Mouse (Mus musculus): ENCODE results near the gene Hbq1b. TPM values are rescaled to one million over a fixed set of nuclear protein-coding genes. Genes with fewer than 3 reads are reported as not detected.
"Not testable (repeated sequence)": the region's sequence is repeated elsewhere in the genome, so short reads cannot be mapped to it uniquely, and the experiment has no call there.

Gene Hbq1b
- polyA plus RNA-seq, 1 experiment: 1.8 TPM

- no peak for DNase-seq
- Histone ChIP-seq H3K4me3 (replicated peaks; ENCODE audit: insufficient read depth, low read depth, low read length) (no peak overlapping the region), H3K27me3 (ENCODE audit: control insufficient read depth, insufficient read depth, low read length) (no peaks in the 10 kb centered on the region), H3K27ac (ENCODE audit: insufficient read depth, low read length) (no peak overlapping the region), H3K4me1 (ENCODE audit: control insufficient read depth, insufficient read depth, low read length) (no peaks in the 10 kb centered on the region)
- WGBS: 81% methylated on average over 7 of the region's 7 CpGs
- TF ChIP-seq CTCF (IDR thresholded peaks at IDR 0.05; ENCODE audit: borderline replicate concordance, insufficient read depth, low read depth, low read length) (no peak), POLR2A (IDR thresholded peaks at IDR 0.05; ENCODE audit: borderline replicate concordance, insufficient read depth, low read length) (no peak)
Observed at GRCm38 (mm10) chr11:32285031-32285775, 1.6 kb upstream of the Hbq1b start.

- not testable (repeated sequence) for H3K27ac ChIP-seq (ENCODE audit: insufficient read depth, low read length); H3K27me3 ChIP-seq (ENCODE audit: control insufficient read depth, insufficient read depth, low read length); DNase-seq; H3K4me3 ChIP-seq (replicated peaks; ENCODE audit: insufficient read depth, low read depth, low read length); H3K4me1 ChIP-seq (ENCODE audit: control insufficient read depth, insufficient read depth, low read length)
Observed at GRCm38 (mm10) chr11:32285887-32286286, 878 bp upstream of the Hbq1b start.

GRCm38 (mm10) chr11:32287493-32287825 lies 694 bp downstream of the Hbq1b start:
- no peak overlapping the region for H3K27ac ChIP-seq (ENCODE audit: insufficient read depth, low read length)
- TF ChIP-seq POLR2A (IDR thresholded peaks at IDR 0.05; ENCODE audit: borderline replicate concordance, insufficient read depth, low read length) (no peak), CTCF (IDR thresholded peaks at IDR 0.05; ENCODE audit: borderline replicate concordance, insufficient read depth, low read depth, low read length) (no peak)
- WGBS: 72% methylated on average over 9 of the region's 9 CpGs
- no peaks in the 10 kb centered on the region for H3K4me1 ChIP-seq (ENCODE audit: control insufficient read depth, insufficient read depth, low read length)
- no peaks in the 10 kb centered on the region for H3K27me3 ChIP-seq (ENCODE audit: control insufficient read depth, insufficient read depth, low read length)
- DNase-seq: no peak
- H3K4me3 ChIP-seq (replicated peaks; ENCODE audit: insufficient read depth, low read depth, low read length): no peak overlapping the region

GRCm38 (mm10) chr11:32292819-32293218 lies 6.1 kb downstream of the Hbq1b start:
- DNase-seq; H3K27me3 ChIP-seq (ENCODE audit: control insufficient read depth, insufficient read depth, low read length); H3K4me1 ChIP-seq (ENCODE audit: control insufficient read depth, insufficient read depth, low read length); H3K27ac ChIP-seq (ENCODE audit: insufficient read depth, low read length); H3K4me3 ChIP-seq (replicated peaks; ENCODE audit: insufficient read depth, low read depth, low read length): not testable (repeated sequence)
- WGBS: 85% methylated on average over 4 of the region's 4 CpGs

GRCm38 (mm10) chr11:32293479-32293878 lies 6.7 kb downstream of the Hbq1b start:
- not testable (repeated sequence) for H3K4me1 ChIP-seq (ENCODE audit: control insufficient read depth, insufficient read depth, low read length); H3K4me3 ChIP-seq (replicated peaks; ENCODE audit: insufficient read depth, low read depth, low read length); H3K27me3 ChIP-seq (ENCODE audit: control insufficient read depth, insufficient read depth, low read length); DNase-seq; H3K27ac ChIP-seq (ENCODE audit: insufficient read depth, low read length)
- WGBS: 64% methylated on average over 3 of the region's 3 CpGs

- not testable (repeated sequence) for H3K27ac ChIP-seq (ENCODE audit: insufficient read depth, low read length); H3K4me3 ChIP-seq (replicated peaks; ENCODE audit: insufficient read depth, low read depth, low read length); H3K4me1 ChIP-seq (ENCODE audit: control insufficient read depth, insufficient read depth, low read length); DNase-seq; H3K27me3 ChIP-seq (ENCODE audit: control insufficient read depth, insufficient read depth, low read length)
- WGBS: no CpG with 5 or more reads among the region's 4 CpGs
Observed at GRCm38 (mm10) chr11:32296203-32296602, 9.4 kb downstream of the Hbq1b start, which contains the start of gene Hba-a2. Gene Hba-a2 (plus strand): TSS chr11:32296489.

GRCm38 (mm10) chr11:32297417-32297816 lies 10.7 kb downstream of the Hbq1b start:
- not testable (repeated sequence) for DNase-seq; H3K4me1 ChIP-seq (ENCODE audit: control insufficient read depth, insufficient read depth, low read length); H3K4me3 ChIP-seq (replicated peaks; ENCODE audit: insufficient read depth, low read depth, low read length); H3K27me3 ChIP-seq (ENCODE audit: control insufficient read depth, insufficient read depth, low read length); H3K27ac ChIP-seq (ENCODE audit: insufficient read depth, low read length)
- WGBS: 49% methylated on average over 2 of the region's 2 CpGs

- 96% methylated on average over 1 of the region's 1 CpGs for WGBS
- H3K27me3 ChIP-seq (ENCODE audit: control insufficient read depth, insufficient read depth, low read length): no peaks in the 10 kb centered on the region
- TF ChIP-seq CTCF (IDR thresholded peaks at IDR 0.05; ENCODE audit: borderline replicate concordance, insufficient read depth, low read depth, low read length): no peak
- no peak for TF ChIP-seq POLR2A (IDR thresholded peaks at IDR 0.05; ENCODE audit: borderline replicate concordance, insufficient read depth, low read length)
Observed at GRCm38 (mm10) chr11:32297866-32298531, 11.2 kb downstream of the Hbq1b start.

GRCm38 (mm10) chr11:32298532-32298918 lies 11.8 kb downstream of the Hbq1b start:
- no peak for DNase-seq
- 100% methylated on average over 2 of the region's 2 CpGs for WGBS
- no peaks in the 10 kb centered on the region for H3K4me1 ChIP-seq (ENCODE audit: control insufficient read depth, insufficient read depth, low read length)
- no peak overlapping the region for H3K4me3 ChIP-seq (replicated peaks; ENCODE audit: insufficient read depth, low read depth, low read length)
- no peak for TF ChIP-seq POLR2A (IDR thresholded peaks at IDR 0.05; ENCODE audit: borderline replicate concordance, insufficient read depth, low read length)
- TF ChIP-seq CTCF (IDR thresholded peaks at IDR 0.05; ENCODE audit: borderline replicate concordance, insufficient read depth, low read depth, low read length): no peak
- no peaks in the 10 kb centered on the region for H3K27me3 ChIP-seq (ENCODE audit: control insufficient read depth, insufficient read depth, low read length)
- no peak overlapping the region for H3K27ac ChIP-seq (ENCODE audit: insufficient read depth, low read length)

More at GRCm38 (mm10) chr11:32297866-32298531, 11.2 kb downstream of the Hbq1b start:
- Histone ChIP-seq H3K27ac (ENCODE audit: insufficient read depth, low read length) (no peak overlapping the region), H3K4me1 (ENCODE audit: control insufficient read depth, insufficient read depth, low read length) (no peaks in the 10 kb centered on the region), H3K4me3 (replicated peaks; ENCODE audit: insufficient read depth, low read depth, low read length) (no peak overlapping the region)
- DNase-seq: no peak

Data from cerebellum, adult 2 months (tissue).